Mouse (Mus musculus) kidney, postnatal 0 days (tissue): ENCODE measurements around the gene Taf4. TPM values are rescaled to one million over a fixed set of nuclear protein-coding genes. Genes with fewer than 3 reads are reported as not detected.
A peak's percentile ranks its signal among the peaks of the same experiment; 100 is the strongest.

ENCODE experiments used
- ATAC-seq: fragments of 200-750 bp; cut with Nextera tagmentation; replicated peaks from 2 replicates; pipeline ENCODE4 v1.8.0; 2017; ENCODE audit warnings: low read depth, moderate number of reproducible peaks, moderate TSS enrichment, moderate library complexity; ENCODE audit not compliant: low FRiP score
- DNase-seq: peaks from one replicate; pipeline ENCODE4 v3.0.0-alpha.2; 2016; ENCODE audit warnings: low spot score
- H3K27ac ChIP-seq: fragments of 300-500 bp; sonication (generic); 2 replicates; pipeline ENCODE4 v1.5.1; 2014; ENCODE audit warnings: mild to moderate bottlenecking
- H3K27me3 ChIP-seq: fragments of 300-500 bp; sonication (generic); 2 replicates; pipeline ENCODE4 v1.6.1; 2014; ENCODE audit warnings: low read length, mixed read lengths; ENCODE audit not compliant: insufficient read depth
- H3K36me3 ChIP-seq: fragments of 300-500 bp; sonication (generic); 2 replicates; pipeline ENCODE4 v1.6.1; 2014; ENCODE audit warnings: low read length, mixed read lengths; ENCODE audit not compliant: insufficient read depth
- H3K4me1 ChIP-seq: fragments of 300-500 bp; sonication (generic); replicated peaks from 2 replicates; pipeline ENCODE4 v1.6.1; 2014; ENCODE audit warnings: antibody characterized with exemption, low read length, mixed read lengths; ENCODE audit not compliant: insufficient read depth
- H3K4me2 ChIP-seq: fragments of 300-500 bp; sonication (generic); 2 replicates; pipeline ENCODE4 v1.6.1; 2014; ENCODE audit warnings: mild to moderate bottlenecking, low read length, moderate library complexity, mixed read lengths
- H3K4me3 ChIP-seq: fragments of 300-500 bp; sonication (generic); replicated peaks from 2 replicates; pipeline ENCODE4 v1.5.1; 2014; ENCODE audit warnings: low read depth, low read length
- H3K9ac ChIP-seq: fragments of 300-500 bp; sonication (generic); 2 replicates; pipeline ENCODE4 v1.6.1; 2014; ENCODE audit warnings: low read depth, low read length
- H3K9me3 ChIP-seq: fragments of 300-500 bp; sonication (generic); replicated peaks from 2 replicates; pipeline ENCODE4 v1.6.1; 2016; ENCODE audit warnings: low read length, inconsistent platforms, mixed read lengths
- CTCF ChIP-seq: IDR thresholded peaks from 2 replicates; pipeline ENCODE4 v1.5.1; 2016; ENCODE audit warnings: antibody characterized with exemption, low read depth, mild to moderate bottlenecking, moderate library complexity
- WGBS: fragments of 180-500 bp; shearing (Covaris S2); extraction: QIAGEN DNeasy Blood & Tissue Kit; methylation state at CpG from one replicate; pipeline ENCODE4 v1.1.7; 2014; 5-methylcytosine and 5-hydroxymethylcytosine counted together
- polyA plus RNA-seq: library from polyadenylated mRNA; unstranded; fragments of >200 nt; fragmentation: Nextera tagmentation; extraction: Ambion mirVana; gene quantifications from 2 replicates; pipeline ENCODE4 v1.2.1, GENCODE M21; 2015

Taf4 gene
- polyA plus RNA-seq, 1 experiment from 2014 or later = 3.3 TPM

GRCm38 (mm10) chr2:179937091-179937490 is 39.4 kb downstream of the Taf4 start:
- ATAC-seq (no peak), DNase-seq (no peak)
- Histone ChIP-seq H3K4me1 (0 out of 2 replicates have a peak, but pooled peaks cover 3% of the 10 kb centered on the region), H3K36me3 (peaks cover 9% of the 10 kb centered on the region; the same call in 1 of the 2 replicates), H3K27ac (no peak overlapping the region), H3K9me3 (no peaks in the 10 kb centered on the region), H3K4me2 (no peak overlapping the region), H3K9ac (no peak overlapping the region), H3K27me3 (no peaks in the 10 kb centered on the region), H3K4me3 (no peak overlapping the region)
- WGBS = 54% methylated on average over 4 of the region's 4 CpGs
- no peak for TF ChIP-seq CTCF

GRCm38 (mm10) chr2:179934165-179934564 is 42.3 kb downstream of the Taf4 start:
- Histone ChIP-seq H3K36me3 (peaks cover 22% of the 10 kb centered on the region; the same call in 1 of the 2 replicates), H3K27ac (no peak overlapping the region), H3K27me3 (no peaks in the 10 kb centered on the region), H3K4me1 (no peaks in the 10 kb centered on the region), H3K9ac (no peak overlapping the region), H3K4me2 (no peak overlapping the region), H3K4me3 (no peak overlapping the region), H3K9me3 (no peaks in the 10 kb centered on the region)
- no peak for ATAC-seq
- DNase-seq = no peak
- WGBS = 78% methylated on average over 3 of the region's 3 CpGs
- no peak for TF ChIP-seq CTCF

- WGBS = 82% methylated on average over 16 of the region's 16 CpGs
- no peak overlapping the region for H3K27ac ChIP-seq
- no peaks in the 10 kb centered on the region for H3K4me1 ChIP-seq
- ATAC-seq = 0 out of 2 replicates have a peak, but pooled peaks have one; percentile 35
- no peak for TF ChIP-seq CTCF
- H3K9ac ChIP-seq = no peak overlapping the region
- H3K9me3 ChIP-seq = no peaks in the 10 kb centered on the region
- peaks cover 22% of the 10 kb centered on the region; the same call in 1 of the 2 replicates for H3K36me3 ChIP-seq
- no peaks in the 10 kb centered on the region for H3K27me3 ChIP-seq
- H3K4me2 ChIP-seq = no peak overlapping the region
- H3K4me3 ChIP-seq = no peak overlapping the region
- DNase-seq = no peak
Measured at GRCm38 (mm10) chr2:179931741-179932140, 44.7 kb downstream of the Taf4 start.

- ATAC-seq = peak; percentile 60; the same call in 1 of the 2 replicates
Measured at GRCm38 (mm10) chr2:179929166-179929565, 47.3 kb downstream of the Taf4 start.

GRCm38 (mm10) chr2:179924038-179924437 is 52.4 kb downstream of the Taf4 start:
- ATAC-seq = no peak
- no peak for TF ChIP-seq CTCF
- Histone ChIP-seq H3K27ac (no peak overlapping the region), H3K9me3 (no peaks in the 10 kb centered on the region), H3K4me1 (no peaks in the 10 kb centered on the region), H3K36me3 (peaks cover 54% of the 10 kb centered on the region), H3K4me3 (no peak overlapping the region), H3K4me2 (no peak overlapping the region), H3K9ac (no peak overlapping the region), H3K27me3 (no peaks in the 10 kb centered on the region)
- DNase-seq = no peak
- 89% methylated on average over 6 of the region's 6 CpGs for WGBS

More at GRCm38 (mm10) chr2:179929166-179929565, 47.3 kb downstream of the Taf4 start:
- Histone ChIP-seq H3K27ac (peak overlapping the region; percentile 73; the same call in 1 of the 2 replicates), H3K36me3 (peaks cover 41% of the 10 kb centered on the region), H3K4me1 (no peaks in the 10 kb centered on the region), H3K9ac (no peak overlapping the region), H3K9me3 (no peaks in the 10 kb centered on the region), H3K27me3 (no peaks in the 10 kb centered on the region), H3K4me3 (no peak overlapping the region), H3K4me2 (no peak overlapping the region)
- DNase-seq = no peak
- WGBS = 75% methylated on average over 13 of the region's 13 CpGs
- no peak for TF ChIP-seq CTCF

- 93% methylated on average over 8 of the region's 8 CpGs for WGBS
- ATAC-seq = no peak
- H3K4me1 ChIP-seq = no peaks in the 10 kb centered on the region
- H3K9me3 ChIP-seq = no peaks in the 10 kb centered on the region
- no peak overlapping the region for H3K4me3 ChIP-seq
- no peak overlapping the region for H3K27ac ChIP-seq
- DNase-seq = no peak
- no peaks in the 10 kb centered on the region for H3K27me3 ChIP-seq
- H3K9ac ChIP-seq = no peak overlapping the region
- H3K36me3 ChIP-seq = peaks cover 61% of the 10 kb centered on the region
- TF ChIP-seq CTCF = peak; percentile 40
- no peak overlapping the region for H3K4me2 ChIP-seq
Measured at GRCm38 (mm10) chr2:179921021-179921653, 55.3 kb downstream of the Taf4 start.
